In the genomic region with DNA sequence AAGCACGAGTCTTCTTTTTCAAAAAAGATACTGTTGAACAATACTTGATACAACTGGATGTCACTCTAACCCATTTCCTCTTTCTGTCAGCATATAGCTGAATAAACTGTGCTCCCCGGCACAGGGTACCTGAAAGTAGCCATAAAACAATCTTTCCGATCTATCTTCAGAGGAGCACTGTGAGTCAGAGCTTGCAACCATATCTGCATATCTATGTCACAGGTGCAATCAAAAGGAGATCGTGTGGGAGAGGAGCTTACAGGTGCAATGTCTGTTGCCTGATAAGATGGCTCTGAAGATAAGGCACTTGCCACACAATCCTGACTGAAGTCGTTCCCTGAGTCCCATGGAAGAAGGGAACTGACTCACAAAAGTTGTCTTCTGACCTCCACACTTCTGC, we compare ENCODE assay signal across 27 mouse cellular contexts. TPM values are rescaled to one million over a fixed set of nuclear protein-coding genes. Genes with fewer than 3 reads are reported as not detected.
DNase-seq lines count a peak whose midpoint lies in the region; ATAC-seq and TF ChIP-seq lines count a peak whose summit lies in the region.
"Had no signal": no experiment of that assay in that cellular context is flagged by ENCODE, and none has a peak within 500 bp of the region (broad histone marks: within the 10 kb centered on the region; RNA-seq: fewer than 3 reads in every experiment).

No protein-coding gene starts in this region.

- H3K36me3 ChIP-seq in thymus, adult 2 months (ENCODE audit: control insufficient read depth, insufficient read depth, low read length): no peaks in the 10 kb centered on the region
- H3K36me3 ChIP-seq: heart, embryonic 15.5 days; hindbrain, embryonic 12.5 days; limb, embryonic 12.5 days; liver, embryonic 15.5 days; lung, embryonic 15.5 days; midbrain, embryonic 10.5 days; midbrain, embryonic 15.5 days; neural tube, embryonic 12.5 days had no signal

- peak; percentile 26 for DNase-seq in thymus, adult 2 months
- DNase-seq in thymus, postnatal 4 days: no peak
- peak; percentile 71 for DNase-seq in thymus, postnatal 0 days (ENCODE audit: low spot score)
- no peak for DNase-seq in kidney, postnatal 14 days
- no peak for DNase-seq in adrenal gland, adult (ENCODE audit: inconsistent age in 2 of 2, low spot score in 1 of 2)
- DNase-seq in layer of hippocampus, adult 8-10 months (ENCODE audit: low spot score in 2 of 2): no peak
- DNase-seq: adrenal gland, adult 2 months; adrenal gland, postnatal 36 days; B cell, adult 2 months; cerebellum, adult 18-20 months; cerebellum, postnatal 10 days; gastrocnemius, adult 2 months; gastrocnemius, postnatal 36 days; heart, postnatal 36 days; kidney, adult 8-10 months had no signal

- TF ChIP-seq POLR2A in thymus, adult 2 months (IDR thresholded peaks at IDR 0.05; ENCODE audit: control insufficient read depth, extremely low read depth, insufficient read depth, low read length, poor library complexity): no peak

- H3K27ac ChIP-seq in thymus, adult 2 months (ENCODE audit: control insufficient read depth, insufficient read depth, low read length): peak overlapping the region; percentile 94
- H3K27ac ChIP-seq: gastrocnemius, adult 2 months; heart, embryonic 15.5 days; hindbrain, embryonic 12.5 days; kidney, postnatal 0 days; limb, embryonic 12.5 days; liver, embryonic 15.5 days; lung, embryonic 15.5 days; midbrain, embryonic 10.5 days; midbrain, embryonic 15.5 days; neural tube, embryonic 12.5 days had no signal

- ATAC-seq in inflammation-experienced regulatory T-cells, adult 6 months: peak; percentile 30
- ATAC-seq: forebrain, embryonic 16.5 days; midbrain, embryonic 15.5 days had no signal

- no peaks in the 10 kb centered on the region for H3K27me3 ChIP-seq in thymus, adult 2 months (ENCODE audit: control insufficient read depth, insufficient read depth, low read length)
- H3K27me3 ChIP-seq: heart, embryonic 15.5 days; hindbrain, embryonic 12.5 days; lung, embryonic 15.5 days; midbrain, embryonic 15.5 days; neural tube, embryonic 12.5 days had no signal

- WGBS in thymus, adult 2 months: 8% methylated on average over 5 of the region's 5 CpGs

- no peak overlapping the region for H3K4me3 ChIP-seq in thymus, adult 2 months (ENCODE audit: control insufficient read depth, insufficient read depth, low read length)
- H3K4me3 ChIP-seq: erythroblast, embryonic 14.5 days; gastrocnemius, adult 2 months; heart, embryonic 15.5 days; hindbrain, embryonic 12.5 days; limb, embryonic 12.5 days; liver, embryonic 15.5 days; lung, embryonic 15.5 days; midbrain, embryonic 10.5 days; midbrain, embryonic 15.5 days; neural tube, embryonic 12.5 days had no signal

- TF ChIP-seq CTCF in thymus, adult 2 months (IDR thresholded peaks at IDR 0.05; ENCODE audit: borderline replicate concordance, control insufficient read depth, extremely low read depth, insufficient read depth, low read length, poor library complexity): no peak

- peaks cover 26% of the 10 kb centered on the region for H3K4me1 ChIP-seq in thymus, adult 2 months (replicated peaks; ENCODE audit: control insufficient read depth, insufficient read depth, low read length)
- H3K4me1 ChIP-seq: neural tube, embryonic 12.5 days had no signal

RNA-seq across cellular contexts. Expression of a gene that starts 58.5 kb away (rescaled TPM):
- 45.4 and 47.2 TPM in 2 replicates for polyA plus RNA-seq in thymus, adult 2 months (2012; rRNA removed)
- 100 to 1,000 TPM in 2 of 3 experiments, 10 to 100 TPM in 1; 98.6 to 213 (median 185) TPM for polyA plus RNA-seq in inflammation-experienced regulatory T-cells, adult 6 months (2017; shearing (Covaris generic))
- polyA plus RNA-seq in thymus, postnatal 0 days (2015; fragmentation: Nextera tagmentation; extraction: Ambion mirVana): 292 and 303 TPM in 2 replicates
- total RNA-seq in layer of hippocampus, adult 8-10 months (2022): 100 to 1,000 TPM; 271 to 283 (median 276) TPM

Comparison
In these comparisons a context has a peak if more than half of its experiments do, and no peak if none do; other contexts are left out.
1. DNase-seq: peak in thymus, adult 2 months (single experiment) and thymus, postnatal 0 days (single experiment); none in thymus, postnatal 4 days (single experiment), kidney, postnatal 14 days (single experiment), adrenal gland, adult (0 of 2) and layer of hippocampus, adult 8-10 months (0 of 2).